Mouse (Mus musculus) cerebellum, adult (tissue): ENCODE data around the gene Camta2.

Experiments
- ATAC-seq: cut with Nextera tagmentation; 2 replicates; pipeline ENCODE4 v1.9.2; 2017; ENCODE audit warnings: mild to moderate bottlenecking, moderate library complexity, mixed read lengths; ENCODE audit not compliant: insufficient number of reproducible peaks, low FRiP score, low TSS enrichment

The Camta2 gene

GRCm38 (mm10) chr11:70667271-70668150 is 20.4 kb downstream of the Camta2 start:
- no peak for ATAC-seq

- no peak for ATAC-seq
Observed at GRCm38 (mm10) chr11:70666687-70667086, 21.2 kb downstream of the Camta2 start.

DNA sequence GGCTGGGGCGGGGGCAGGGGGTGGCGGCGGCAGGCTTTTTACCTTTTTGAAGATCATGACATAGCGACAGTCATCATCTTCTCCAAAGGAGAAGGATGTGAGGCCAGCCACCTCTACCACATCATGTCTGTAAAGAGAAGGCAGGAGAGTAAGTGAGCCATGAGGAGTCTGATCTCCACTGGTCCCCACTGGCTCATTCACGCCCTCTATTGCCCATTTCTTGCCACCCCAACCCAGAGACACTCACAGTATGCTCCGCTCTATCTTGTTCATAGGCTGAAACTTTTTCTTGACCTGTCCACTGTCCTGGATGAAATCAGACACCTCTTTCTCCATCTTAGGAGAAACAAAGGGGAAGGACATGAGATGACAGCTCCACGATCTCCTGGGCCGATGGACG is 23.2 kb downstream of the Camta2 start:
- no peak for ATAC-seq

DNA sequence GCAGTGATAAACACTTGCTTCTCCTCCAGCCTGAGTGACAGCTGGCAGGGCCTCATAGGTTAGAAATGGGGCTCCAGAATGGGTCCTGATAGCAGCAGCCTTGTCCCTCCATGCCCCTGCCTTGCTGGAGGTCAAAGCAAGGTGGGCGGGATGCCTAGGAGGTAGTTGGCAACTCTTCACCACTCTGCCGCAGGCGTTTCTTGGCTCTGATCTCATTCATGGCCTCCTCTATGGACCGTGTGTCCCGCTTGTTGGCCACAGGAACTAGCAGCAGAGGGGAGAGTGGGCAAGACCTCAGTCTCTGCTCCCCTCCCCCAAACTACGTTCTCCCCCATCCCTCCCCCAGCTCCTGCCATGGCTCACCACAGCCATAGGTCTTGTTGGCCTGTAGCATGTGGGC is 23.9 kb downstream of the Camta2 start:
- no peak for ATAC-seq

GRCm38 (mm10) chr11:70663101-70663500 is 24.8 kb downstream of the Camta2 start:
- no peak for ATAC-seq

DNA sequence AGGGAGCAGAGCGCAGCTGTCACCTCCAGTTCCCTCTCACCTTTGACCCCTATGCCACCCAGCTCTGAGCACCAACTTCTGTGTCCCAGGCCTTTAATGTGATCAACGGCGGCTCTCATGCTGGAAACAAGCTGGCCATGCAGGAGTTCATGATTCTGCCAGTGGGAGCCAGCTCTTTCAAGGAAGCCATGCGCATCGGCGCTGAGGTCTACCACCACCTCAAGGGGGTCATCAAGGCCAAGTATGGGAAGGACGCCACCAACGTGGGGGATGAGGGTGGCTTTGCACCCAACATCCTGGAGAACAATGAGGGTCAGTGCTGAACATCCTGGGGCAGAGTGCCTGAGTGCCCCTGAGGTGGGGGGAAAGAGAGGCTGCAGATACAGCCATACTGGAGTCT is 27.3 kb downstream of the Camta2 start:
- ATAC-seq, result no peak

DNA sequence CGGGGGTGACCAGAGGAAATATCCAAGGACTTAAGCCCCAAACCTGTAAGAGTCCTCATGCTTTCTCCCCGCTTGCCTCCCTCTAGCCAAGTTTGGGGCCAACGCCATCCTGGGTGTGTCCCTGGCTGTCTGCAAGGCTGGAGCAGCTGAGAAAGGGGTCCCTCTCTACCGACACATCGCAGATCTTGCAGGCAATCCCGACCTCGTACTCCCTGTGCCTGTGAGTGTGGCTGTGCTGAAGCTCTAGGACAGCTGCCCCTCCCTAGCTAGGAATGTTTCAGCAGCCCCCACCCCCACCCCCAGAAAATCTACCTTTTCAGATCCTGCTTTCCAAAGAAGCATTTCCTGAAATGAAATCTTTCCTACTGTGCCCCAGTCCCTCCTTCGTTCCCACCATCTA is 29.0 kb downstream of the Camta2 start:
- ATAC-seq, result no peak

GRCm38 (mm10) chr11:70658521-70658920 is 29.4 kb downstream of the Camta2 start:
- no peak for ATAC-seq

DNA sequence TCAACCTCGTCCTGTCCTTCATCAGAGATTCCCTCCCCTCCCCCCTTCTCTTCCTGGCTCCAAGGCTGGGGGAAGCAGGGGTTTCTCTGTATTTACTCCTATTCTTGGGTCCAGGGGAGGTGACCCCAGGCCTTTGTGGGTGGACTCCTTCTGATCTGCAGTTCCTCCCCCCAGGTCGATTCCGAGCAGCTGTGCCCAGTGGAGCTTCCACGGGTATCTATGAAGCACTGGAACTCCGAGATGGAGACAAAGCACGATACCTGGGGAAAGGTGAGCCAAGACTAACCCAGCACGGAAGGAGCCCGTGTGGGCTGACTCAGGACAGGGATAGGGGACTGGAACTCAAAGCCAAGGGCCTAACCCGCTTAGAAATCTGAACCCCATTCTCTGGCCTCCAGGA is 29.9 kb downstream of the Camta2 start:
- no peak for ATAC-seq

DNA sequence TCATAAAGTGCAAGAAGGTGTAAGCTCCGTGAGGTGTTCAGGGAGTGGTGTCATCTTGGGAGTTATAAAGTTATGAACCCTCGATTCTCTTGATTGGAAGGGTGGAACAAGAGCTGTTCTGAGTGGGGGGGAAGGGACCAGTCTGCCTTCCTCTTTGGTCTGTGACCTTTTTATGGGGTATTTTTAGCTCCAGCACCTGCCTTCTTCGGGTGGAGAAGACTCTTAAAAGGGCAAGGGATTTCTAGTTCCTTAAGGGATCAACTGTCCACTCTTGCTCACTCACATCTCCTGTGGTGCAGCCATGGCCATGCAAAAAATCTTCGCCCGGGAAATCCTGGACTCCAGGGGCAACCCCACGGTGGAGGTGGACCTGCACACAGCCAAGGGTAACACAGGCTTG is 30.3 kb downstream of the Camta2 start:
- no peak for ATAC-seq

DNA sequence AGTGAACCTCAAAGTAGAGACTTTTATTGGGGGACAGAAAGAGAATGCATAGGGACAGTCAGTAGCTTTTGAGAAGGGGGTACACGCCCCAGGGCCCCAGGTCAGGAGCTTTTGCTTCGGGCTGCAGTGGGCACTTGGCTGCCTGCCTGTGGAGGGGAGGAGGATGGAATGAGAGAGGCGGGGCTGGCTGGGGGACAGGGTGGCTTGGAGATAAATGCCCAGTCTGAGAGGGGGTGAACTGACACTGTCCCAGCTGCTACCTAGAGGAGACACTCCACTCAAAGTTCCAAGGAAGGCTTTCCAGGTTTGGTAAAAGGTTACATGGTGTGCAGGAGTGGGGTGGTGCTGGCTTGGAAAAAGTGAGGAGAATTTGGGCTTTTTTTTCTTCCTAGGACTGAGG is 30.9 kb downstream of the Camta2 start, which contains the start of gene Eno3:
TSS of gene Eno3 (plus strand) at position 239 of the 400 bp plus-strand sequence.
- ATAC-seq, result no peak

GRCm38 (mm10) chr11:70656456-70656927 is 31.4 kb downstream of the Camta2 start:
- ATAC-seq, result no peak

GRCm38 (mm10) chr11:70655571-70656455 is 32.1 kb downstream of the Camta2 start:
- ATAC-seq, result no peak

- peak; percentile 50; the same call in 1 of the 2 replicates for ATAC-seq
Observed at GRCm38 (mm10) chr11:70654923-70655570, 32.9 kb downstream of the Camta2 start.

- peak; percentile 57 for ATAC-seq
Observed at GRCm38 (mm10) chr11:70654198-70654922, 33.5 kb downstream of the Camta2 start, which contains the start of gene Pfn1. TSS of gene Pfn1 (minus strand) at chr11:70654644.

- peak; percentile 16; the same call in 1 of the 2 replicates for ATAC-seq
Observed at GRCm38 (mm10) chr11:70653345-70654197, 34.3 kb downstream of the Camta2 start.

DNA sequence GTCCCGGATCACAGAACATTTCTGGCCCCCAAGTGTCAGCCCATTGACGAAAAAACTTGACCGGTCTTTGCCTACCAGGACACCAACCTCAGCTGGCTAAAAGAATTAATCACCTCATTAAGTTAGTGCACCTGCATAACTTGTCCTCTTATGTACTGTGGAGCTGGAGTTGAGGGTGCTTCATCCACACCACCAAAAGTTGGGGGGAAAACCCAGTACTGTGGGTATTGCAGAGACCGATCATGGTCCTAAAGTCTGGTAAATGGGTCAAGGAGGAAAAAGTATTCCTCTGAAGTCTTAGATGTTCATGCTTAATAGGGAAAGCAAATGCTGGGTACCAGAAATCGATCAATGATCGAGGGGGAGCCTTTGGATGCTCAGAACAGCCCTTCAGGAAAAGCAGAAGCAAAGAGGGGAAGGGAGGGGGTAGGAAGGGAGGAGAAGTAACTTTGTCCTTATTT is 35.0 kb downstream of the Camta2 start:
- ATAC-seq, result no peak

DNA sequence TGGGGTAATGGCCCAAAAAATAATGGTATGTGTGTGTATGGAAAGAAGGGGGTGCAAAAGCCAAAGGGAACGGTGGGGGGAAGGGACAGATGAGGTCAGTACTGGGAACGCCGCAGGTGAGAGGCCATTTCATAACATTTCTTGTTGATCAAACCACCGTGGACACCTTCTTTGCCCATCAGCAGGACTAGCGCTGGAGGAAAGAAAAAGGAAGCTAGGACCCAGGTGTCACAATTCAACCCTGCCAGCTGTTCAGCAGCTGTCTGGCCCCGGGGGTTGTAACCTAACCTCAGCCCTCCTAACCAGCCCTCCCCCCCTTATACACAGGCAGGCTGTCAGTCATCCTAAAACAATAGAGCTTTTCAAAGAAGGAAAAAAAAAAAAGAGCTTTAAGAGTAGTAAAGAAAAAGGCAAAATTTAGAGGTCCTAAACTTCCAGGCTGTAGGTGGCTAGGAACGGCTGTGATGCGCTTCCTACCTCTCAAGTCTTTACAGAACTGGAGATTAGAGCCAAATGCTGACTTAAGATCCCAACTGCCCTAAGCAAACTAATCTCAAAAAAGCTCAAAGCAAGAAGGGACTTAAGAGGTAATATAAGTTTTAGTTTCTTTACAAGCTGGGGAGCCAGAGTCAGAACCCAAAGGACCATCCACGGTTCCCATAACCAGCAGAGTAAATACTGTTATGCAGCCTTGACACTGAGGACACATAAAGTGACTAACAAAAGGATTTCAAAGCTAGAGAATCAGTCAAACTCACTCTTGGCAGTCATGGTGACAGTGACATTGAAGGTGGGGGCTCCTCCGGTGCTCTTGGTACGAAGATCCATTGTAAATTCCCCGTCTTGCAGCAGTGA is 35.6 kb downstream of the Camta2 start:
- no peak for ATAC-seq
